Mouse (Mus musculus) lung, adult 2 months (tissue): ENCODE measurements at regions not wholly inside any gene's neighbourhood (a gene's known extent, or its start where the extent isn't known, plus 50 kb on each side); places are given as distances from the start of the nearest gene placed in this dataset.

ENCODE experiments used
- CTCF ChIP-seq: fragments of 200-500 bp; IDR thresholded peaks from 2 replicates; pipeline ENCODE4 v1.5.1; 2011; ENCODE audit warnings: mild to moderate bottlenecking, low read length, control low read depth; ENCODE audit not compliant: insufficient read depth
- POLR2A ChIP-seq: fragments of 200-500 bp; IDR thresholded peaks from 2 replicates; pipeline ENCODE4 v1.6.1; 2011; ENCODE audit warnings: low read depth, mild to moderate bottlenecking, control low read depth, low read length, borderline replicate concordance; ENCODE audit errors: extremely low read depth

DNA sequence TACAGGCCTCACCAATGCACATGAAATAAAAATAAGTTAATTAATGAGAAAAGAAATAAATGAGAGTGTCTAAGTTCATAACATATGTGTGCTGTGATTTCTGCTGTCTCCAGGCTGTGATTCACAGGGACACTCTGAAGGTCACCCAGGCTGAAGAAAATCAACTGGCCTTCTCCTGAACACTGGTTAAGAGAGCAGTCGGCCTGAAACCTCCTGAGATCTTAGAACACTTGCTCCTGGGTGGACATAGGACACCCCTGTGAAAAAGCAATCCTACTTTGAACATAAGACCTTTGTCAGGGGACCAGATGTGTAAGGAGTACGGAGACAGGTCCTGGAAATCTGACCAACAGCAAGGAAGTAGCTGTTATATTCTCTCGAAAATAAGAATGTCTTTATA lies 62.6 kb upstream of the Lef1 start:
- no peak for TF ChIP-seq CTCF
- no peak for TF ChIP-seq POLR2A
